Mouse (Mus musculus) right cerebral cortex, postnatal 25 days (tissue): ENCODE measurements around the gene 1700020D05Rik.

Experiments
- DNase-seq: peaks from one replicate; pipeline ENCODE4 v3.0.0; 2022

1700020D05Rik gene

DNA sequence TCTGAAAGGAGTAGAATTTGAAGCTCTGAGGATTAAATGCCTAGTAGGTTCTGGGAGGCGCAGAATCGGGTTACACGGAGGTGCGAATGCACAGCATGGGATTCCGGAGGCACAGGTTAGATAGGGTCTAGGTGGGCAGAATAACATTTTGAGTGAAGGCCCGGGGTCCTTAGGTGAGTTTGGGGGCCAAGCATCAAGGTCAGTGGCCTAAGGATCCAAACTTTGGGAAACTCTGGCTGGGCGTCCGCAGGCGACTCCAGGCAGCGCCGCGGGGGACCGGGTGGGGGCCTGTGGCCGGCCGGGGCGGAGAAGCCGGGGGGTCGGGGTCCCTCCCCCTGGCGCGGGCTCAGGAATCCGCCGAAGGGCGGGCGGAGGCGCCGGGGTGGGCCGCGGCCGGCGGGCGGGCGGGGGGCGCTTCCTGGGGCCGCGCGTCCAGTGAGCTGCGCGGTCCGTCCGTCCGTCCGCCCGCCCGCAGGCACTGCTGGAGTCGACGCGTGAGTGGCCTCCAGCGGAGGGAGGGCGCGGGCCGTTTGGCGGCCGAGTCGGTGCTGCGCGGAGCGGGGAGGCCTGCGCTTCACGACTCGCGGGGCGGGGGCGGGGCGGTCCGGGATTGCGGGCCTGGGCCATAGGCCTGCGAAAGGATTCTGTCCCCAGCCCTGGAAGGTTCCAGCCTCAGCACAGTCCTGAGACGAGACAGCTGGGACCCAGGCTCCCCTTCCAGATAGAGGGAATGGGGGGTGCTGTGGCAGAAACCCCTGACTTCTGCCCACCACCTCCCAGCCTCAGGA, 29.1 kb downstream of the 1700020D05Rik start:
- DNase-seq: no peak

DNA sequence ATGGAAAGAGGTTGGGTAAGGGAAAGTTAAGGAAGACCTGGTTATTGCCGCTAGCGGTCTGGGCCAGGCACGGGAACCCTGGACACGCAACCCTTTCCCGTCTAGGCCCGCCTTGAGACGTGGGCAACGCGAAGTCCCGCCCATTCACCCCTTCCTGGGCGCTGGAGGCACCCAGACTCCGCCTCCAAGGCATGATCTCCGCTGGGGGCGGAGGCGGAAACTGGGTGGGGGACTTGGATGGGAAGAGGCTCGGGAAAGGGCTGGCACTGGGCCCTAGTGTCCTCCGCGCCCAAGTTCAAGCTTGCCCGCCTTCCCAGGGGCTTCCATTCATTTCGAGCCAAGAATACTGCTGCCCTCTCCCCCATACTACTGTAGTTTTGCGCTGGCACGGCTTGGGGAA, 29.9 kb downstream of the 1700020D05Rik start, which contains the start of gene Efemp2:
TSS of gene Efemp2 (plus strand) at position 235 of the 400 bp plus-strand sequence.
- peak; percentile 69 for DNase-seq

DNA sequence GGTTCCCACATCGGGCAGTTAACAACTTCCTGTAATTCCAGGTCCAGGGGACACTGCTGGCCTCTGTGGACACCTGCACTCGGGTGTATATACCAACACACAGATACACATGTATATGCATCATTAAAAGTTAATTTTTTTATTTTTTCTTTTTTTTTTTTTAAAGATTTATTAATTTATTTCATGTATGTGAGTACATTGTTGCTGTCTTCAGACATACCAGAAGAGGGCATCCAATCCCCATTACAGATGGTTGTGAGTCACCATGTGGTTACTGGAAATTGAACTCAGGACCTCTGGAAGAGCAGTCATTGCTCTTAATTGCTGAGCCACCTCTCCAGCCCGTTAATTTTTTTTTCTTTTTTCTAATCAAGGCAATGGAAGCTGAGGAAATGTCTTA, 30.7 kb downstream of the 1700020D05Rik start:
- no peak for DNase-seq

DNA sequence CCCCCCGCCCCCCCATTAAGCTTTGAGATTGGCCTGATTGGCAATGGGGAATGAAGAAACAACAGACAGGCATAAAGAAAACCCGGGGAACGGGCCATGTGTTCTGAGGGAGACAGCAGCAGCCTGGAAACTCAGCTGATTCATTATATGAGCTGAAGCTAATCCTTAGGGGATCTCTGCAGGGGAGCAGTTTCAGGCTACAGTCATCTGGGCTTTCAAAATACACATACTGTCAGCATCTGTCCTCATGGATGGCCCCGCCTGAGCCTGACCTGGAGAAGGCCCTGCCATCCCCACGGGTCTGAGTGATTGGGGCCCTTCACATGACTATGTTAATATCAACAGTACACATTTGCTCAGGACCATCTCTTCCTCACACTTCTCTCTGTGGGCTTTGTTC, 31.7 kb downstream of the 1700020D05Rik start:
- DNase-seq: no peak

DNA sequence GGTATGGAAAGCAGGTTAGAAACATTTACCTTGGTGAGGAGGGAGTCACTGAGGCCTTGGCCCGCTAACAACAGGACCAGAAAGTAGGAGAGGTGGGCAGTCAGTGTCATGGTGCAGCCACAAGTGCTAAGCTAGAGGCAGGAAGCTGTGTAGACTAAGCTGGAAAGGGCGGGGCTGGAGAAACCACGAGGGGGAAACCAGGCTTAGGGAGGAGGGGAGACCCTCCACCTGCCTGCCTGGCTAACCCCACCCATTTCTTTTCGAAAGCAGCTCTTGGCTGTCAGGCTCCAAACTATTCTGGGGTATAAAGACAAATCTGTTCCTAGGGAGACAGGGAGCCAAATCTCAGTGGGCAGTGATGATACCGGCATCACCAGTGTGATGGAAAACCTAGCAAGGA, 35.2 kb downstream of the 1700020D05Rik start, which contains the start of gene Ctsw:
TSS of gene Ctsw (minus strand) at position 134 of the 400 bp plus-strand sequence.
- DNase-seq: no peak

DNA sequence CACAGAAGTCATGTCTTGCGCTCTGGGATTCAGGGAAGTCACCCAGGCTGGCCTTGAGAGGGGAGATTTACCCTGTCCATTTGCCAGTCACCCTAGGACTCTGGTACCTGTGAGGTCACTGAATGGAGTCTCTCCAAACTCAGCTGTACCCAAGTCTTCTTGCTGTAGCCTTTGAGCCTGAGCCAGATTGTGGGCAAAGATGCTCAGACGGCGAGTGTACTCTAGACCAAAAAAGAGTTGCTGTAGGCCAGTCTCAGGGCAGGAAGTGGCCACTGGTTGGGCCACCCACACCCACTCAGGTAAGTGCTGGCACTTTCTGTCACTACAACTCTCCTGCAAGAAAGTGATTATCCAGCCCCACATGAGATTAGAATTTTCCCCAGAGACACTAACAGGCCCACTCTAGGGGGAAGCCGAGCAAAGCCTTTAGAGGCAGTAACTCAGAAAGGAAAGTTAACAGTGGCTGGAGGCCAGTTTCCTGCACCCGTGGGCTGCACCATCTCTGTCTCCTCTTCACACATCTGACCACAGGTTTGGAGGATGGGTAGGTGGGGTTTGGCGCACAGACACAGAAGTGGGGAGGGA, 36.6 kb downstream of the 1700020D05Rik start:
- DNase-seq: no peak

DNA sequence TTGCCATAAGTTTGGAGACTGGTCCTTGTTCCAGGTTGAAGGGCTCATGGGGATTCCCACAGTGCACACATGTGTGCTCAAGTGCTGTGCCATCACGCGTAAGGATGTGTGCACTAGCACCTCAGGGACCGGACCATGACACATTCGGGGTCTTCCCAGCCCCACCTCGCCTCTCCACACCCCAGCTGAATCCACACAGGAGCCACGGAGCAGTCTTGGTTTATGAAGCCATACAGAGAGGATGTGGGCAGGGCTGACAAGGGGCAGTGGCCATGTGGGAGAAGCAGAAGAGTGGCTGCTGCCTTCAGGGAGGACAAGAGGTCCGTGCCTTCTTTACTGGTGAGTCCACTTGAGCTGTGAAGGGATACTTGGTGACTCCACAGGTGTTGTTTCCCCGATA, 38.5 kb downstream of the 1700020D05Rik start:
- DNase-seq: no peak

DNA sequence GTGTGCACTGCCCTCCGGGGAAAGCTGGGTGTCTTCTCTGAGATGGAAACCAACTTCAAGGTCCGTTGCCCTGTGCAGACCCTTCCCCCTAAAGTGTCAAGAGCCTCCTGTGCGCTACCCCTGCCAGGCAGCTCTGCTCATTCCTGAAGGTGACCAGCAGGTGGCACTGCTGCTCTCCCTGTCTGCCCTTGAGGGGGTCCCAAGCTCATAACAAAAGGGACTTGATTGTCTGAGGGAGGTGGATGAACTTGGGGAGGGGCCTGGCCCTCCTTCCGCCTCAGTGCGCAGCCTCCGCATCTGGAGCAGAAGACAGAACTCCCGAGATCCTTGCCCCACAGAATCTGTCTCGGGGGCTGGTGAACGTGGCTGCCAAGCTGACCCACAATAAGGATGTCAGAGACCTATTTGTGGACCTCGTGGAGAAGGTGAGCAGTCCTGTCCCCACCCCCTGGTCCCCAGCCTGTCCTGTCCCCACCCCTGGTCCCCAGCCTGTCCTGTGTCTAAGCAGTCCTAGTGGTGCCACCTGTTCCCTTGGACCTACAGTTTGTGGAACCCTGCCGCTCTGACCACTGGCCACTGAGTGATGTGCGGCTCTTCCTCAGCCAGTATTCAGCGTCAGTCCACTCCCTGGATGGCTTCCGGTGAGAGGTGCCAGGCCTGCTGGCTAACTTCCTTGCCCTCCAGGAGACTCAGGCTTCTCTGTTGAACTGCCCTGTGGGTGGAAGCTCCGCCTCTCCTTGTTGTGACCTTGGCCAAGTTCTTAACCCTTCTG, 39.6 kb downstream of the 1700020D05Rik start:
- no peak for DNase-seq

DNA sequence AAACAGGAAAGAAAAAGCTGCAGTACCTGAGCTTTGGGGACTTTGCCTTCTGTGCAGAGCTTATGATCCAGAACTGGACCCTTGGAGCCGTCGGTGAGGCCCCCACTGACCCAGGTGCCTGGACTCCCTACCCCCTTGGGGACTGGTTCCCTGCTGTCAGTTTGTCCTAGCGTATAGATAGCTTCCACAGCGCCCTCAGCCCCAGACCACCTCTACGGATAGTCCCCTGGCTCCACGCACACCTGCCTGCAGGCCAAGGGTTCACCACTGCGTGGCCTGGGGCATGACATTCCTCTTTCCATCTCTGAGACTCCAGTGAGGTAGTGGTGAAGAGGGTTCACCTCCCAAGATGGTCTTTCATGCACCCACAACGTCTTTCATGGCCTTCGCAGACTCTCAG, 40.4 kb downstream of the 1700020D05Rik start:
- no peak for DNase-seq

DNA sequence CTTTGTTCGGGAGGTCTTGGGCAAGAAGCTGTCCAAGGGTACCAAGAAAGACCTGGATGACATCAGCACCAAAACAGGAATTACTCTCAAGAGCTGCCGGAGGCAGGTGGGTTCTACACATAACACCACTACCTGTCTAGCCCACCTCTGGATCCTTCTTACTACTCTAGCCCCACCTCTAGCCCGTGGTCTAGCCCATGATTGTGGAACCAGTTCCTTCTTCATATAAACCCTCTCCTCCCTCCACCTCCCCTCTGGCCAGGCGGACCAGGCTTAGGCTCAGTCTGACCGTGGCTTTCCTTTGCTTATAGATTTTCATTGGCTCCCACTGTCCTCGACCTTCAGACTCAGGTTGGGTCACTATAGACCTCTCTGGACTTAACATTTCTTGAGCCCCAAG, 42.2 kb downstream of the 1700020D05Rik start:
- DNase-seq: no peak

DNA sequence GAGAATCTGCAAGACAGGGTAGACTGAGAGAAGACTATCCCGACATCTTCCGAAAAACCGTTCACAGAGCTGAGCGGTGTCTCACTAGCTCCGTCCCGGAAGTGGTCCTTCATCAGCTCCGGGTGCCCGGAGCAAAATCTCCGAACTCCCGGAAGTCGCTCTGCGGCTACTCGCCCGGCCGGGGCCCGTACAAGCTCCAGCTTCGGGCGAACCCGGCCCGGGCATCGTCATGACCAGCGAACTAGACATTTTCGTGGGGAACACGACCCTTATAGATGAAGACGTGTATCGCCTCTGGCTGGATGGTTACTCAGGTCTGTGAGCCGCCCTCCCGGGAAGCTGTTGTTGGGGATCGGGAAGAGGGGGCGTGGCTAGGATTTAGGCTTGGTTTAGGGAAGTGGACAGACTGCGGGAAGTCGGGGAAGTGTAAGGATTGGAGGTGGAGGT, 43.1 kb downstream of the 1700020D05Rik start, which contains the start of gene Fibp:
TSS of gene Fibp (plus strand) at position 151 of the 447 bp plus-strand sequence.
- peak; percentile 87 for DNase-seq

DNA sequence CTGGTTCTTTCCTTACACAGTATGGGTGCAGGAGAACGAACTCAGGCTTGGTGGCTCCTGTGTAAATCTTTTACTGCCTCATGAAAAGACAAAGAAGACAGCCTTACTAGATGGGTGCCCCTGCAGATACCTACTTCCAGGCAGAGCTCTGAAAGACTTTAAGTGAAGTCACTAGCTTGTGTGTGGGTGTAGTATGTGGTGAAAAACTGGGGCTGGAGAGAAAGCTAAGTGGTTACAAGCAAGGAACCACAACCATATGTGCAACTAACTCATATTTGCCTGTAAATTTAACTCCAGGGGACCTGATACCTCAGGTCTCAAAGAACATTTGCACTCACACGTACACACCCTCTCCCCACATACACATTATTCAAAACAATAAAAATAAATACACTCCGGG, 43.7 kb downstream of the 1700020D05Rik start:
- no peak for DNase-seq

DNA sequence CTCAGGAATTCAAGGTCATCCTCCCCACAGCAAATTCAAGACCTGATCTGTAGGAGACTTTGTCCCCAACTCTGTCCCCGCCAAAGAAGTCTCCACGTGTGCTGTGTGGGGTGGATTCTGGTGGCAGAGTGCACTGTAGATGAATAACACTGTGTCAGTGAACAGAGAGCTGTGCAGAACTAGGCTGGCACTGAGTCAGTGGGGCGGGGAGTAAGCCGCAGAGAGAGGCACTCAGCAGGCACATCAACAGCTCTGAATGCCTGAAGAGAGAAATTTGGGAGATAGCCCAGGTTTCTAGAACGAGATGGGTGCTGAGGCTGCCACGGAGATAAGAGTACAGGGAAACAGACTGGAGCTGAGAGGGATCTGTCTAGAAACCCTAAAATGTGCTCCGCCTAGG, 44.6 kb downstream of the 1700020D05Rik start:
- peak; percentile 55 for DNase-seq

DNA sequence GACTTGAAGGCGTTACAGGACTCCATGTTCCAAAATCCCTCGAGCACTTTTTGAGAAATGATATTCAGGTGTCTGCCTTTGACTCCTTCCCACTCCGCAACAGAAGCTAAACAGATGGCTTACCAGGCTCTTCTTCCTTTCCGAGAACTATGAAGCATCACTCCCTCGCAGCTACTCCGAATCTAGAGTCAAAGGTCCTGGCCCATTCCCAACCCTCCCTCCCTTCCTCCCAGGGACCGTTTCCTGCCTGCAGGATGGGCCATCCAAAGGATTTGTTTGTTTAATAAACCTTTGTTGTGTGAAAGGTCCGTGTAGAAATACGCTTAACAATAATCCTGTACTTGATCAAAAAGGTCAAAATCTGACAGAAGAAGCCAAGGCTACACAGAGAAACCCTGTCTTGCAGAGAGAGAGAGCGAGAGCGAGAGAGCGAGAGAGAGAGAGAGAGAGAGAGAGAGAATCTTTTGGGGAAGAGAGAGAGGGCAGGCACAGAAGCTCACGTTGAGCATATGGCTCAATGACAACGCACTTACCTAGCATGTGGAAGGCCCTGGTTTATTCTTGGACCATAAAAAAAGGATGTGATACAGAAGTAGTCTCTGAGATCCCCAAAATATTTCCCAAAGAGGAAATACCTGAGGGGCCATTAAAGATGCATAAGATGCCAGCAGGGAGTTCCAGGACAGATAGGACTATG, 45.7 kb downstream of the 1700020D05Rik start, which contains the start of gene Ccdc85b:
TSS of gene Ccdc85b (minus strand) at position 149 of the 697 bp plus-strand sequence.
- DNase-seq: no peak

DNA sequence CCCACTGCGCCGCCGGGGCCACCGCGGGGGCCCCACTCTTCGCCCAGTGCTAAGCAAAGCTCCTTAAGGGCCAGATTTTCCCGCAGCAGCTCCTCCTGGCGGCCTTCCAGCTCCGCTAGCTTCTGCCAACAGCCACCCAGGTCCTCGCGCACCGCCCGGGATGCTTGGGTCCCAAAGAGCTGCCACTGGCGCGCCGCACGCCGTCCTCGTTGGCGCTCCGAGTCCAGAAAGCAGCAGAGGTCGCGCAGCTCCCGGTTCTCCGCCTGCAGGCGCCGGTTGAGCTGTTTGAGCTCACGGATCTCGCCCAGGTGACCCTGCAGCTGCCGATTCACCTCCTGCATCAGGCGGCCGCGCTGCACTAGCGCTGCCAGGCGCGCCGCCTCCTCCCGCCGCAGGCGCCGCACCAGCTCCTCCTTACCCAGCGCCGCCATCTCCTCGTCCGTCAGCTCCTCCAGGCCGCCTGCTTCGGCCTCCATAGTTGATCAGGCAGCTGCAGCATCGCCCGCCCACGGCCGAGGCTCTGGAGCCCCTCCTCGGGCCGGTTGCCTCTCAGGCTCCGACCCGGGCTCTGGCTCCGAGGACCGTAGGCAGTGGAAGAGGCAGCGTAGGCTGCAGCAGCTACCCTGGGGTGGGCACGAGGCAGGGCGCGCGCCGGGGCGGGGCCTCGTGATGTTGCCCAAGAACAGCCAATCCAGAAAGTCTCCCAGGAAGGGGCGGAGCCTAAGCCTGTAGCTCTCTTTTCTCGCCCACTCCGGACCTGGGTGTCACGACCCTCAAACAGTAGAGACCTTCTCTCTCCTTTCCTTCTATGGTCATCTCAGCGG, 46.5 kb downstream of the 1700020D05Rik start:
- DNase-seq: peak; percentile 96

DNA sequence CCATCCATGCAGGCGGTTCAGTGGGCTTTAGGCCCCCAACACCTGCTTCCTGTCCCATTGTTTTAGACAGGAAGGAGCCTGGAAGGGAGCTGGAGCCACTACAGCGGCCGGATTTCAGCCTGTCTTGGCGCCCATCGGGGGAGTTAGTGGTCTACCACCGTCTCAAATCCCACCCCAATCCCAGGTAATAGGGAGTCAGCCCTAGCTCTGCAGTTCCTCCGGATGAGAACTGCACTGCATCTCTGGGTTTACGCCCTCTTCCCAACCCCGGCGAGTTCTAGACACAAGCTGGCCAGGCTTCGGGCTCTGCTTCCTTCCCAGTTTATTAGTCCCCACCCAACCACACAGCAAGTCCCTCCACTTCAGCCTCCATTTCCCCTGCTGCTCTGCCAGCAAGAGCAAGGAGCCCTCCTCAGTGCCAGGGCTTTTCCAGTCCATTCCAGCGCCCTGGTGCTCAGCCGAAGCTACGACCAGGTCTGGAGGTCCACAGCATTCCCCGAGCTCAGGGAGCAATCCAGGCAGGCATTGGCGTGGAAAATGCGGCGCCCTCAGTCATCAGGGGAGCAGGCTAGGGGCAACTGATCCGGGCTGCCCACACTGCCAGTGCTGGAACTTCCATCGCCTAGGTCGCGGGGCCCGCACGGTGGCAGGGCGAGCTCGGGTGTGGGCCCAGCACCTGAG, 47.2 kb downstream of the 1700020D05Rik start:
- DNase-seq: no peak

DNA sequence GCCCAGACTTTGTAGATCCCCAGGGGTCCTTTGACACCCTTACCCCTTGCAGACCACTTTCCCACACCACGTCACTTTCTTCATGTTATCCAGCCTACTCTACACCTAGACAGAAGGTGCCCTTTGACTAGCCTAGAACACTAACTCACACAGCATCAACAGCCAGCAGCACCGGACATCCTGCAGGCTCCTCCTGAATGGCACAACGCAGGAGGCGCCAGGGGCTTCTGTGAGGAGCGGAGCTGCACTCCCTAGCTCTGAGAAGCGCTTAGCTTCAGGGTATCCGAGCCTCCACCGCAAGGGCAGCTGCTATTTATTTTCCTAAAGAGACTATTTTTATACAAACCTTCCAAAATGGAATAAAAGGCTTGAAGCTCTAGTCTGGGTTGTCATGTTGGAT, 48.0 kb downstream of the 1700020D05Rik start:
- no peak for DNase-seq

DNA sequence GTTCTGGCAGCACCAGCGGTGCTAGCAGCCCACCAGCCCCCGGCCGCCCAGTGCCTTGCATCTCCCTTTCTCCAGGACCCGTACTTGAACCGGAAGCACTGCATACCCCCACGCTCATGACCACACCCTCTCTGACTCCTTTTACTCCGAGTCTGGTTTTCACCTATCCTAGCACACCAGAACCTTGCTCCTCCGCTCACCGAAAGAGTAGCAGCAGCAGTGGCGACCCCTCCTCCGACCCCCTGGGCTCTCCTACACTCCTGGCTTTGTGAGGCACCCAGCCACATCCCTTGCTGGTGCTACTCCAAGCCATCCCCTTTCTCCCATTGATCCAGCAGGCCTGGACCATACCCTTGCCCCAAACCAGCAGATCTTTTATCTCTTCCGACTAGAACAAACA, 48.5 kb downstream of the 1700020D05Rik start:
- no peak for DNase-seq
